Mouse (Mus musculus) kidney, postnatal 4 days (tissue): ENCODE data around the gene Ascl1.

Experiments used
- DNase-seq, 2 experiments: peaks; one replicate each; pipeline ENCODE4 v3.0.0; 2021; ENCODE audit warnings: mixed read lengths in 2 of 2

The Ascl1 gene

DNA sequence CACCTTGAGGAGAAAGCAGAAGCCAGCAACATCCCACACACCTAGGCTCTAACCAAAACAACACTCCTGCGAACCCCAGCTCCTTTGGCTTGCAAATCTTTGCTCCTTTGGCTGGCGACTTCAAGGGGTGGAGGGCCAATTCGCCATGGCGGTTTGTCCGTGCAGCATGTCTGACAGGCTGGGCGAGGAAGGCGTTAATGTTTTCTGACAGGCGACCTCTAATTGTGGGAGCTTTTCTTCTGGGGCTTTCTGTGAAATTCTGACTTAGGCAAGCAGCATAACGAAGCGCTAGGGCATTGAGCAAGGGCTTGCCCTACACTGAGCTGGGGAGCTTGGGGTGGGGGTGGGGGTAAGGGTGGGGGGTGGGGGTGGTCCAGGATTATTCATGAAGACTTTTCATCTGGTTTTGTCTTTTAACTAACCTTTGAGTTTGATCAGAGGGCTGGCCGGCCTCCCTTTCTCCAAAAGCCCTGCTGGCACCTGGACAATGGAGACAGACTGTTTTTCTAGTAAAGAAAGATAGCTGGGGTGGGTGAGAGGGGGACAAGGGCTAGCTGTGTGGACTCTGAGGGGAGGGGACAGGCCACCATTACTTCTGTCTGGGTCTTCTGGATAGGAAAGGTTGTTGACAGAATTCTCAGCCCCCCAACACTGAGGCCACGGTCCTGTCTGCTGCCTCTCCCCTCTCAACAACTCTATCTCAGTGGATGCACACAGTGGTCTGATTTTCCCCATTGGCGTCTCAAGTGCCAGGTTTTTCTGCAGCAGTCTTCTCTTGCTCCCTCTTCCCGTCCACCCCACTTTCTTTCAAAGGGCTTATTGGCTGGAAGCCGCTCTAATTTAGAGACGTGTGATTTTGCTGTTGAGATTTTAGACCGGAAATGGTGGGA lies 8.4 kb downstream of the Ascl1 start:
- no peak for DNase-seq

DNA sequence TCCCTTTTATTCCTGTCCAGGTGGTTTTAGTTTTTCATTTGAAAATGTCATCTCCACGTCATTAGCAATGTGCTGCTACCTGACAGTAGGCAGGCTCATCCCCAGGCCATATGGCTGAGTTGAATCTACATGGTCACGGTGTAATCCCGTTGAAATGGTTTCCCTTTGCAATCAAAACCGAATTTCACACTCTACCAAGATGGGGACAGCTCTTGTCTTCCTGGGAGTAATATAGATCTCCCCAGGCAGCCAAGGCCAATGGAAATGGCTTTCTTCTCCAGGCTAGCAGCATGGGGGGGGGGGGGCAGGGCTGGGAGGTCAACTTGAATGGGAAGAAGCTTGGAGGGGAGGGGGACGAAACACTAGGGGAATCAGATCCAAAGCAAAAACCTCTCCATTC lies 15.6 kb downstream of the Ascl1 start:
- no peak for DNase-seq

DNA sequence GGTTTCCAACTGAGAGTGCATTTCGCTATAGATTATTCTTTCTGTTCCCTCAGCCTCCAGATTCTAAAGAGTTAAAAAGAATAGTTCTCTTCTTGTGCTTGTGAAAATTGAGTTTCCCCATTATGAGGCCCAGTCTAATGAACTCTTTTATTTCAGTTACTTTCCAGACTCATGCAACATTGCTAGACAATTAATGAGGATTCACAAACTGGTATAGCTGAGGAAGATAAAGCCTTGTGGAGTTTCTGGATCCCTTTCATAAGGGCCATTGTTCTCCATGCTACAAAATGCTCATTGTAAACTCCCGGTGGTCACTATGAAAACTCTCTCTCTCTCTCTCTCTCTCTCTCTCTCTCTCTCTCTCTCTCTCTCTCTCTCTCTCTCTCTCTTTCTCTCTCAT lies 18.5 kb downstream of the Ascl1 start:
- no peak for DNase-seq

DNA sequence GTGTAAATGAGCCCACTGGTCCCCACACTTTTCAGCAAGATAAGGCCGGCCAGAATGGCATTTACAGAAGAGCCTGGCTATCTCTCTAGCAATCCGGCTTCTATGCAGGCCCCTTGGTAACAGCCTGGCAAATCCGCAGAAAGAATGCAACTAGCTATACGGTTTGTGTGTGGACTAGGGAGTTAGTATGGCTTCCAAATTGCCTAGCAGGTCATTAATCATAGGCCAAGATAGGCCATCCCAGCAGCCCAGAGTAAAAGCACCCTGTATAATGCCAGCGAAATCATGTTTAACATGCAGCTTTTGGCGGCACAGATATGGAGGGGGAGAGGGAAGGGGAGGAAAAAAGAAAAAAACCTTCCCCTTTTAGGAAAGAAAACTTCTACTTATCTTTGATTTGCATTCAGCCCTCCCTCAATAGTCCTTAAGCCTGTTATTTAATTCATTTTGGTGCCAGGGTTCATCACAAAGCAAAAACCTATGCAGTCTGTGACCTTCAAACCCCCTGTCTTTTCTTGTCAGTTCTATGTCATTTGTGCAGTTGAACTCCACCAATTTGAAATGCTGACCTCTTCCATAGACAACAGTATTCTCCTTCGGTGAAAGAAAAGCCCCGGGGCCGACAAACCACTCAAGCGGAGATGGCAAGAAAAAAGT lies 19.9 kb downstream of the Ascl1 start:
- no peak for DNase-seq

DNA sequence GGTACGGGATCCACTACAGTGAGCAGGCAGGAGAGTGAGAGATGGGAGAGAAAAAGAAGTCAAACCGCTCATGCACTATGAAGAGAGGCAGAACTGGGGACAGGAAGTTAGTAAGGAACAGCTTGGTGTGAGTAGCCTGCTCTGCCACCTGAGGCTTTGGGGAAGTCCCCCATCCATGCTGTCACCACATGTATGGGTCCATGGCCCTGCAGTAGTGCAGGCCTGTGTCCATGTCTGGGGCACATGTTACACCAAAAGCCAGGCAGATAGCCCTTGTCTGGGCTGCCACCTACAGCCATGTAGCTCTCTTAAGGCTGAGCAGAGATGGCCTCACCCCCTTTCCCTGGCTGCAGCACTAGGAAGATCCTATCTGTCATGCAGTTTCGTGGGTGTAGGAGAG lies 42.7 kb downstream of the Ascl1 start:
- DNase-seq, result no peak

DNA sequence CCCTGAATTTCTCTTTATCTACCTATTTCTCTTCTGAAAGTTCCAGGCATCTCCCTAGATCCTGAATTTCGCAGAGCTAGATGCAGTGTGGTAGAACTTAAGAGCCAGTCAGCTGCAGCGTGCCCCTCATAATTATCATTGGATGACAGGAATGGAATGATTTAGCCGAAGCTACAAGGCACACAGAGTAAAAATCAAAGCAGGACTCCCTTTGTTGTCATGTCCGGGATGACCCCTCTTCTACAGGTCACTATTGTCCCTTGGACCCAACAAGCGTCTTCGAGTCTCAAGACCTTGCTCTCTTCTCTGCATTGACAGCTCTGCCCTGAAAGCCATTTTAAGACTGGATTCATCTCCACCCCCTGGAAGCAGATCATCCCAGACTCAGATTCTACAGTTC lies 44.1 kb downstream of the Ascl1 start:
- DNase-seq, result no peak

DNA sequence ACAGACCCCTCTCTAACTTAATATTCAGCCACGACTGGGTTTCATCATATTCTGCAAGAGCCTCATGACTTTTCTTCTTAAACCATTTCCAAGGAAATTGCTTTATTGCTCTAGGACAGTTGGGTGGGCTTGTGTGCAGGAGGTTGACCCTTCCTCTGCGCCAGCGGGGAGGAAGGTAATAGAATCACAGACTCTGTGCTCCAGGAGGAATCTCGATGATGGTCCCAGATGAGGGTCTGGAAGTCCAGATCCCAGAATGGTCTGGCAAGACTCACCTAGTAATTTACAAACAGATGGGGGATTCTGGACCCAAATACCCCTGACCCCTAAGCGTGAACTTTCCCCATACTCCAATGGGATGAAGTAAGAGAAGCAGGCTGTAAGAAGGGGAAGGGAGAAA lies 45.2 kb downstream of the Ascl1 start:
- DNase-seq, result no peak

DNA sequence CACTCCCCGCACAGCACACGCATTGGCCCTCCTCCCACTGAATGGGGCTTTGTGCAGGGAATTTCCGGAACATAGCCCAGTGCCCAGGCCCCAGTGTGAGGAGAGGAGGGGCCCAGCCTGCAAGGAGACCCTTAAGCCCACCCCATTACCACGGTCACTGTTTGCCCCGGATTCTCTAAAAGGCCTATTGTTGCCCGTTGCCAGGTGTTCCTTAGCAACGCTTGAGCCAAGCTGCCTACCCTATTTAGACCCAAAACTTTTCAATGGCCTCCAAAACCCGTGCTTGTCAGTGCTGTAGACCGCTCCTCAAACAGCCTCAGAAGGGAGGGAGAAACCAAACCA lies 45.7 kb downstream of the Ascl1 start:
- DNase-seq, result no peak

DNA sequence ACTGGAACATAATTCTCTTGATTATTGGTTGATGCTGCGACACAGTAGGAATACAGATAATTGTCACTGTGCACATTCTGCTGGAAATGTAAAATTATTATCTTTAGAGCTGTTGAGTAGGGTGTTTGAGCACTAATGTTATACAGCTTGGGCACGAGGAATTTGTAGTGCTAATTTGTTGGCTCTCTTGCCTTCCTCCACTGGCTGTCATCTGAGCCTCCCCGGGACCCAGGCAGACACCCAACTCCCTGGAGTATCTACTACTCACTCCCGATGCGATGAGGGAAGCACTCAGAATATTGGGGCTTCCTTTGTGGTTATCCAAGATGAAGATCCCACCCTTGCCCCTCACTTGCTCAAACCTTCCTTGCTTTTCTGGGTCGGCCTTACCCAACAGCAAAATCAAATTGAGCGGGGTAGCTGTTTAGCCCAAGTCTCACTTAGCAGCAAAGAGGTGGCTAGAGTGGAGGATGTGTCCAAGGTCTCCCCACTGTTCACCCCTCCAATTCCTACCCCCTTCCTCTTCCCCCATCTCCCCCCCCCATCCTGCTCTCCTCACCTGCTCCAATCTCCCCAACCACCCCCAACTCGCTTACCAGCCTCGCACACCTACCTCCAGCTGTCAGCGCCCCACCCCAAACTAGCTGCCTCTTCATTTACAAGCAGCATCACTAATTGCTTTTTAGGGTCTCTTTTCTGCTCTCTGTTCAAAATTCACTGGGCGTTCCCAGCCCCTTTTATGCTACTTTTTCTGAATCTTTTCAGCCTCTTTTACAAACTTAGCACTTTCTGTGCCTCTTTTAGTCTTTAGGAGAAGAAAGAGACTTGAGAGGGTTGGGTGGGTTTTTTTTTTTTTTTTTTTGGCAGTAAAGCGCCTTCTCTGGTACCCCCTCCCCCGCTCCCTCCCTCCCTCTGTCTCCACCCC lies 46.4 kb downstream of the Ascl1 start:
- DNase-seq, result no peak

DNA sequence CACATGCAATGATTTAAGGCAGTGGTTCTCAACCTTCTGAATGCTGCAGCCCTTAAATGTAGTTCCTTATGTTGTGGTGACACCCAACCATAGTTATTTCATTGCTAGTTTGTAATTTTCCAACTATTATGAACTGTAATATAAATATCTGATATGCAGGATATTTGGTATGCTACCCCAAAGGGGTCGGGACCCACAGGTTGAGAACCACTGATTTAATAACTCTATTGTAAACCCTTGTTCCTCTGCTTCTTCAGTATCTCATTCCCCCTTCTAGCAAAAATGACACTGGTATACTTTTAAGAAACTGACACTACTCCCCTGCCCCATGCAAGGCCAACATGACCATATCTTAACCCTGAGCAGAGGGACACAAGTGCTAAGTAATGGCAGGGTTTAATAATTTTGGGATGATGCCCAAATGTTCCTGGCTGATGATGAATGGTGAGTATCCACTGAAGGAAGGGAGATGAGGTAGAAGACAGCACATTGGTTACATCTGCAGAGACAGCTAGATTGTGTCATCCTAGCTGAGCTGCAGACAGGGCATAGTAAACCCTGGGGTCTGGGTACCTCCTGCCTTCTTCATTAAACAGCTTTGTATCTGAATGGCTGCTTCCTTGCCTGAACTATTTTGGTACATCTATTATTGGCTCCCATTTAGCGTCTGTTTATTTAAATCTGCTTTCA lies 47.2 kb downstream of the Ascl1 start:
- no peak for DNase-seq
